Mouse (Mus musculus) MEL (cell line): ENCODE measurements at regions not wholly inside any gene's neighbourhood (a gene's known extent, or its start where the extent isn't known, plus 50 kb on each side); places are given as distances from the start of the nearest gene placed in this dataset.

Experiments used
- DNase-seq: peaks from one replicate; pipeline ENCODE4 v3.0.0; 2011; ENCODE audit warnings: low read depth, low spot score
- H3K27ac ChIP-seq: 2 replicates; pipeline ENCODE4 v1.5.1; 2012; ENCODE audit warnings: low read depth, mild to moderate bottlenecking, control low read depth, low read length, moderate library complexity; ENCODE audit not compliant: control insufficient read depth
- H3K27me3 ChIP-seq, 2 experiments: fragments of 150-350 bp in 1 of 2; sonication (generic) in 1 of 2; 2 replicates each; pipeline ENCODE4 v1.6.1; 2012; ENCODE audit warnings: low read length in 2 of 2, mild to moderate bottlenecking in 2 of 2, improper control_type of control experiment in 1 of 2, moderate library complexity in 1 of 2; ENCODE audit not compliant: insufficient read depth in 2 of 2, control insufficient read depth in 1 of 2
- H3K36me3 ChIP-seq, 2 experiments: 2 replicates each; pipeline ENCODE4 v1.6.1; 2012 to 2014; ENCODE audit warnings: low read length in 2 of 2, improper control_type of control experiment in 1 of 2, inconsistent platforms in 1 of 2, mild to moderate bottlenecking in 1 of 2; ENCODE audit not compliant: insufficient read depth in 2 of 2, control insufficient read depth in 1 of 2
- H3K4me1 ChIP-seq, 2 experiments: fragments of 150-350 bp in 1 of 2; sonication (generic) in 1 of 2; 2 replicates each; pipeline ENCODE4 v1.6.1; 2012; ENCODE audit warnings: low read length in 2 of 2, improper control_type of control experiment in 1 of 2, mild to moderate bottlenecking in 1 of 2; ENCODE audit not compliant: insufficient read depth in 2 of 2, control insufficient read depth in 1 of 2
- H3K4me3 ChIP-seq, 2 experiments: fragments of 150-350 bp in 1 of 2; sonication (generic) in 1 of 2; 2 replicates each; pipeline ENCODE4 v1.5.1; 2012; ENCODE audit warnings: low read depth in 2 of 2, low read length in 2 of 2, mild to moderate bottlenecking in 2 of 2, moderate library complexity in 2 of 2, control low read depth in 1 of 2, improper control_type of control experiment in 1 of 2; ENCODE audit not compliant: control insufficient read depth in 1 of 2, insufficient read depth in 1 of 2
- H3K79me2 ChIP-seq: 2 replicates; pipeline ENCODE4 v1.6.1; 2012; ENCODE audit warnings: mild to moderate bottlenecking, low read length, moderate library complexity; ENCODE audit not compliant: control insufficient read depth, poor library complexity, insufficient read depth
- H3K9ac ChIP-seq: 2 replicates; pipeline ENCODE4 v1.6.1; 2012; ENCODE audit warnings: low read depth, mild to moderate bottlenecking, control low read depth, low read length, moderate library complexity; ENCODE audit not compliant: control insufficient read depth, poor library complexity, severe bottlenecking
- H3K9me3 ChIP-seq: fragments of 150-350 bp; sonication (generic); replicated peaks from 2 replicates; pipeline ENCODE4 v1.6.1; 2012; ENCODE audit warnings: mild to moderate bottlenecking, low read length, improper control_type of control experiment, moderate library complexity; ENCODE audit not compliant: insufficient read depth
- BHLHE40 ChIP-seq: IDR thresholded peaks from 2 replicates; pipeline ENCODE4 v1.6.1; 2012; ENCODE audit warnings: low read depth, mild to moderate bottlenecking, inconsistent platforms, low read length, improper control_type of control experiment, borderline replicate concordance
- CHD1 ChIP-seq: IDR thresholded peaks from 2 replicates; pipeline ENCODE4 v1.6.1; 2012; ENCODE audit warnings: low read depth, mild to moderate bottlenecking, inconsistent platforms, low read length, improper control_type of control experiment
- CHD2 ChIP-seq: IDR thresholded peaks from 2 replicates; pipeline ENCODE4 v1.6.1; 2011; ENCODE audit warnings: low read length, improper control_type of control experiment
- CTCF ChIP-seq, 3 experiments: IDR thresholded peaks in 2 of 3; conservative IDR thresholded peaks in 1 of 3; 2 replicates each; pipeline ENCODE4 v1.5.1; 2011 to 2012; ENCODE audit warnings: low read length in 3 of 3, low read depth in 2 of 3, mild to moderate bottlenecking in 2 of 3, improper control_type of control experiment in 1 of 3, inconsistent platforms in 1 of 3, mixed read lengths in 1 of 3, moderate library complexity in 1 of 3; ENCODE audit not compliant: control insufficient read depth in 1 of 3, insufficient read depth in 1 of 3, poor library complexity in 1 of 3, severe bottlenecking in 1 of 3
- E2F4 ChIP-seq: IDR thresholded peaks from 2 replicates; pipeline ENCODE4 v1.6.1; 2011; ENCODE audit warnings: low read depth, low read length, improper control_type of control experiment, borderline replicate concordance
- EP300 ChIP-seq, 2 experiments: IDR thresholded peaks; 2 replicates each; pipeline ENCODE4 v1.6.1; 2011; ENCODE audit warnings: improper control_type of control experiment in 2 of 2, low read length in 2 of 2, low read depth in 1 of 2, mild to moderate bottlenecking in 1 of 2
- ETS1 ChIP-seq: IDR thresholded peaks from 2 replicates; pipeline ENCODE4 v1.6.1; 2012; ENCODE audit warnings: low read depth, mild to moderate bottlenecking, inconsistent platforms, low read length, improper control_type of control experiment, moderate library complexity
- GATA1 ChIP-seq: IDR thresholded peaks from 2 replicates; pipeline ENCODE4 v1.6.1; 2011; ENCODE audit warnings: low read depth, low read length, improper control_type of control experiment
- HCFC1 ChIP-seq: IDR thresholded peaks from 2 replicates; pipeline ENCODE4 v1.6.1; 2012; ENCODE audit warnings: low read depth, mild to moderate bottlenecking, inconsistent platforms, low read length, improper control_type of control experiment, moderate library complexity
- KAT2A ChIP-seq: conservative IDR thresholded peaks from 2 replicates; pipeline ENCODE4 v1.6.1; 2012; ENCODE audit warnings: low read depth, low read length, improper control_type of control experiment, inconsistent platforms
- MAFK ChIP-seq: IDR thresholded peaks from 2 replicates; pipeline ENCODE4 v1.6.1; 2011; ENCODE audit warnings: low read depth, mild to moderate bottlenecking, low read length, improper control_type of control experiment, borderline replicate concordance
- MAX ChIP-seq: IDR thresholded peaks from 2 replicates; pipeline ENCODE4 v1.6.1; 2011; ENCODE audit warnings: low read length, improper control_type of control experiment
- MAZ ChIP-seq: IDR thresholded peaks from 2 replicates; pipeline ENCODE4 v1.6.1; 2012; ENCODE audit warnings: low read depth, mild to moderate bottlenecking, inconsistent platforms, low read length, improper control_type of control experiment
- MXI1 ChIP-seq: IDR thresholded peaks from 2 replicates; pipeline ENCODE4 v1.6.1; 2011; ENCODE audit warnings: mild to moderate bottlenecking, low read depth, low read length, improper control_type of control experiment
- NELFE ChIP-seq: IDR thresholded peaks from 2 replicates; pipeline ENCODE4 v1.6.1; 2011; ENCODE audit warnings: low read depth, low read length, improper control_type of control experiment
- NRF1 ChIP-seq: IDR thresholded peaks from 2 replicates; pipeline ENCODE4 v1.6.1; 2014; ENCODE audit warnings: low read depth, mild to moderate bottlenecking, inconsistent platforms, low read length, improper control_type of control experiment, moderate library complexity; ENCODE audit not compliant: poor library complexity, insufficient read depth, severe bottlenecking
- POLR2A ChIP-seq, 2 experiments: IDR thresholded peaks; 2 replicates each; pipeline ENCODE4 v1.6.1; 2011 to 2012; ENCODE audit warnings: low read length in 2 of 2, mild to moderate bottlenecking in 2 of 2, control low read depth in 1 of 2, improper control_type of control experiment in 1 of 2, low read depth in 1 of 2, moderate library complexity in 1 of 2; ENCODE audit not compliant: control insufficient read depth in 1 of 2, insufficient read depth in 1 of 2, poor library complexity in 1 of 2
- RAD21 ChIP-seq: IDR thresholded peaks from 2 replicates; pipeline ENCODE4 v1.6.1; 2011; ENCODE audit warnings: mild to moderate bottlenecking, low read depth, low read length, improper control_type of control experiment
- SIN3A ChIP-seq: IDR thresholded peaks from 2 replicates; pipeline ENCODE4 v1.6.1; 2012; ENCODE audit warnings: low read length, improper control_type of control experiment, inconsistent platforms
- SMC3 ChIP-seq: IDR thresholded peaks from 2 replicates; pipeline ENCODE4 v1.6.1; 2011; ENCODE audit warnings: low read depth, low read length, improper control_type of control experiment
- UBTF ChIP-seq: IDR thresholded peaks from 2 replicates; pipeline ENCODE4 v1.6.1; 2012; ENCODE audit warnings: low read depth, mild to moderate bottlenecking, inconsistent platforms, low read length, improper control_type of control experiment, moderate library complexity, borderline replicate concordance; ENCODE audit not compliant: insufficient read depth
- USF1 ChIP-seq: IDR thresholded peaks from 2 replicates; pipeline ENCODE4 v1.6.1; 2014; ENCODE audit warnings: low read depth, mild to moderate bottlenecking, inconsistent platforms, low read length, improper control_type of control experiment, moderate library complexity
- ZC3H11A ChIP-seq: IDR thresholded peaks from 2 replicates; pipeline ENCODE4 v1.6.1; 2012; ENCODE audit warnings: low read depth, mild to moderate bottlenecking, inconsistent platforms, low read length, improper control_type of control experiment

- no peak overlapping the region for H3K9ac ChIP-seq
- no peak overlapping the region for H3K4me3 ChIP-seq
- peaks cover 0 to 14% of the 10 kb centered on the region in 2 experiments; a peak in 1 of 4 replicates for H3K4me1 ChIP-seq
- no peaks in the 10 kb centered on the region for H3K9me3 ChIP-seq
- DNase-seq = peak; percentile 35
- no peak for TF ChIP-seq E2F4
- TF ChIP-seq UBTF = no peak
- TF ChIP-seq MAZ = no peak
- TF ChIP-seq USF1 = no peak
- TF ChIP-seq NELFE = no peak
- TF ChIP-seq ZC3H11A = no peak
- TF ChIP-seq EP300 (IDR thresholded peaks at IDR 0.05; ENCODE audit: low read depth in 1 of 2, low read length in 2 of 2) = no peak; a peak in 1 of 4 replicates
- TF ChIP-seq SMC3 = no peak
- no peak for TF ChIP-seq POLR2A (IDR thresholded peaks at IDR 0.05; ENCODE audit: control insufficient read depth in 1 of 2, insufficient read depth in 1 of 2, low read depth in 1 of 2, low read length in 2 of 2, poor library complexity in 1 of 2)
- TF ChIP-seq ETS1 = no peak
- no peak for TF ChIP-seq MAFK
- no peak for TF ChIP-seq GATA1
- TF ChIP-seq NRF1 = no peak
- no peak for TF ChIP-seq HCFC1
- no peak for TF ChIP-seq MAX
- TF ChIP-seq SIN3A = no peak
- TF ChIP-seq BHLHE40 = no peak
- no peaks in the 10 kb centered on the region for H3K79me2 ChIP-seq
- H3K36me3 ChIP-seq = no peaks in the 10 kb centered on the region; a peak in 2 of 4 replicates
- H3K27ac ChIP-seq = no peak overlapping the region
- no peaks in the 10 kb centered on the region; a peak in 1 of 4 replicates for H3K27me3 ChIP-seq
Measured at GRCm38 (mm10) chr11:84722658-84723201, 96.6 kb downstream of the Mrm1 start.

DNA sequence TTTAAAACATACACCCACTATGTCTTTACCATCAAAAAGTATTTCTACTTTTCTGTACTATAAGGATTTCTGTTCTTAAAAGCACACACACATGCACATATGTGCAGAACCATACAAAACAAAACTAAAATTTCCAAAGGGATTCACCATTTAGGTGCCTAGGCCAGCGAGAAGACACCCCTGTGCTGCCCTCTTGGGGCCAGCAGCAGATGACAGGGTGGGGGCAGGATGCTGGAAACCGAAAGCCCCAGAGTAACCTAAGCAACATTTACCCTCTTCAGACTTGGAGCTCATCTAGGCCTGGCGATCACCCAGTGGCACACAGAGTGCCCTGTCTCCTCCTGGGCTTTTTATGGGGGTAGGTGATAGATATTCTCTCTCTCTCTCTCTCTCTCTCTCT is 97.3 kb downstream of the Mrm1 start:
- TF ChIP-seq RAD21 = peak; percentile 70
- TF ChIP-seq MXI1 = no peak
- no peak for TF ChIP-seq EP300 (IDR thresholded peaks at IDR 0.05; ENCODE audit: low read depth in 1 of 2, low read length in 2 of 2)
- TF ChIP-seq KAT2A = no peak
- peak; percentile 52; the same call in 1 of the 2 replicates for TF ChIP-seq MAZ
- peak; percentile 56; the same call in 1 of the 2 replicates for TF ChIP-seq ZC3H11A
- no peak for TF ChIP-seq CHD1
- peak; percentile 43 to 80 (median 71); a peak in 5 of 6 replicates for TF ChIP-seq CTCF (IDR thresholded peaks at IDR 0.05 in 2 of 3, conservative IDR thresholded peaks at IDR 0.05 in 1 of 3; ENCODE audit: control insufficient read depth in 1 of 3, insufficient read depth in 1 of 3, low read depth in 2 of 3, low read length in 3 of 3, poor library complexity in 1 of 3, severe bottlenecking in 1 of 3)
- no peak for TF ChIP-seq CHD2
- peak; percentile 64 for TF ChIP-seq SMC3
- TF ChIP-seq, all 39 proteins: peak for 5
- Histone ChIP-seq H3K9me3 (no peaks in the 10 kb centered on the region), H3K4me1 (peaks cover 0 to 14% of the 10 kb centered on the region in 2 experiments; a peak in 1 of 4 replicates), H3K9ac (no peak overlapping the region), H3K27me3 (no peaks in the 10 kb centered on the region; a peak in 1 of 4 replicates), H3K36me3 (no peaks in the 10 kb centered on the region; a peak in 2 of 4 replicates), H3K4me3 (no peak overlapping the region), H3K79me2 (no peaks in the 10 kb centered on the region), H3K27ac (no peak overlapping the region)
- DNase-seq = peak; percentile 55
